Mouse (Mus musculus) erythroblast, embryonic 14.5 days (primary cell): Measurements from ENCODE around the gene Cmtm4.

Experiments used
- GATA1 ChIP-seq: IDR thresholded peaks from 2 replicates; pipeline ENCODE4 v1.6.1; 2012; ENCODE audit warnings: low read length, inconsistent platforms, mixed read lengths
- TAL1 ChIP-seq: IDR thresholded peaks from 3 replicates; pipeline ENCODE4 v1.6.1; 2012; ENCODE audit warnings: low read length, inconsistent platforms, mixed read lengths

DNA sequence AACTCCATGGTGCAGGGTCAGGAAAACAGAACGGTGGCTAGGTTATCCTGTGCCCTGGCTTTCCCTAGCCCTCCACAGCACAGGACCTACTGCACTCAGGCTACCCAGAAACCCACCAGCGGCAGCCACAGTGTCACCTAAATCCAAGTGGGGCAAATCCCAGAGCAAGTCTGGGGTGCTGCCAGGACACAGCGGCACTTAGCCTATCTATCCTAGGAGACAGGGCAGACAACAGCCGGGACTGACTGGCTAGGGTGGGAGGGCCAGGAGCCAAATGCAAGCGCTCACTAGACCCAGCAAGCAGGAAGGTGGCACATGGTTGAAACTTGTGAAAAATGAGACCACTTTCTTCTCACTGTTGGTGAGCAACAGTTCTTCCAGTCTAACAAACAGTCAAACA lies 46.6 kb downstream of the Cmtm4 start:
- no peak for TF ChIP-seq TAL1
- no peak for TF ChIP-seq GATA1
